Mouse (Mus musculus) hindbrain, embryonic 10.5 days (tissue): Measurements from ENCODE around the gene Adcy2. TPM values are rescaled to one million over a fixed set of nuclear protein-coding genes. Genes with fewer than 3 reads are reported as not detected.

Experiments used
- DNase-seq: peaks from one replicate; pipeline ENCODE4 v3.0.0-alpha.2; 2017; ENCODE audit warnings: low spot score
- H3K27ac ChIP-seq: fragments of 300-500 bp; sonication (generic); 2 replicates; pipeline ENCODE4 v1.5.1; 2016; ENCODE audit warnings: mild to moderate bottlenecking, moderate library complexity
- H3K27me3 ChIP-seq: fragments of 300-500 bp; sonication (generic); 2 replicates; pipeline ENCODE4 v1.6.1; 2016; ENCODE audit warnings: mild to moderate bottlenecking; ENCODE audit not compliant: poor library complexity, insufficient read depth, severe bottlenecking
- H3K36me3 ChIP-seq: fragments of 300-500 bp; sonication (generic); 2 replicates; pipeline ENCODE4 v1.6.1; 2016; ENCODE audit warnings: mild to moderate bottlenecking, moderate library complexity
- H3K4me1 ChIP-seq: fragments of 300-500 bp; sonication (generic); replicated peaks from 2 replicates; pipeline ENCODE4 v1.6.1; 2016; ENCODE audit warnings: mild to moderate bottlenecking
- H3K4me3 ChIP-seq: fragments of 300-500 bp; sonication (generic); 2 replicates; pipeline ENCODE4 v1.5.1; 2016; ENCODE audit warnings: mild to moderate bottlenecking, moderate library complexity
- H3K9me3 ChIP-seq: fragments of 300-500 bp; sonication (generic); 2 replicates; pipeline ENCODE4 v1.6.1; 2016; ENCODE audit warnings: mild to moderate bottlenecking, moderate library complexity
- WGBS: fragments of 180-500 bp; shearing (Covaris S2); methylation state at CpG from one replicate; pipeline ENCODE4 v1.1.7; 2016; 5-methylcytosine and 5-hydroxymethylcytosine counted together
- polyA plus RNA-seq: library from polyadenylated mRNA; unstranded; fragments of >200 nt; fragmentation: Nextera tagmentation; extraction: Ambion mirVana; gene quantifications from 2 replicates; pipeline ENCODE4 v1.2.1, GENCODE M21; 2016

The Adcy2 gene
- polyA plus RNA-seq, 1 experiment from 2014 or later = 1.5 TPM

DNA sequence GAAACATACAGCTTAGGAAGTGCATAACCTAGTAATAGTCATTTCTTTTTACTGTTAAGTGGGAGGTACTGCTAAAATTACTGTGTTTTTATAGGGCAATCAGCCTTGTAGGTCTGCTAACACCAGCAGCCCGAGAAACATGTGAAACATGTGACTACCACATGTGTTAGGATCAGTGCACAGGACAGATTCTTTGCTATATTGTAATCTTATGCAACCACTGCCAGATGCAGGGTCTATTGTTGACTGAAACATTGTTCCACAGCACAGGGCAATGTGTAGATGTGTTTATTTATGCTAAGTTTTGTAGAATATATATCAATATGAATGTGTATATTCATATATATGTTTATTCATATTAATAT, 67.1 kb downstream of the Adcy2 start:
- Histone ChIP-seq H3K4me3 (no peak overlapping the region), H3K27ac (no peak overlapping the region), H3K27me3 (no peaks in the 10 kb centered on the region), H3K9me3 (no peaks in the 10 kb centered on the region), H3K36me3 (no peaks in the 10 kb centered on the region), H3K4me1 (no peaks in the 10 kb centered on the region)
- no peak for DNase-seq
- 70% methylated on average over 1 of the region's 1 CpGs for WGBS

DNA sequence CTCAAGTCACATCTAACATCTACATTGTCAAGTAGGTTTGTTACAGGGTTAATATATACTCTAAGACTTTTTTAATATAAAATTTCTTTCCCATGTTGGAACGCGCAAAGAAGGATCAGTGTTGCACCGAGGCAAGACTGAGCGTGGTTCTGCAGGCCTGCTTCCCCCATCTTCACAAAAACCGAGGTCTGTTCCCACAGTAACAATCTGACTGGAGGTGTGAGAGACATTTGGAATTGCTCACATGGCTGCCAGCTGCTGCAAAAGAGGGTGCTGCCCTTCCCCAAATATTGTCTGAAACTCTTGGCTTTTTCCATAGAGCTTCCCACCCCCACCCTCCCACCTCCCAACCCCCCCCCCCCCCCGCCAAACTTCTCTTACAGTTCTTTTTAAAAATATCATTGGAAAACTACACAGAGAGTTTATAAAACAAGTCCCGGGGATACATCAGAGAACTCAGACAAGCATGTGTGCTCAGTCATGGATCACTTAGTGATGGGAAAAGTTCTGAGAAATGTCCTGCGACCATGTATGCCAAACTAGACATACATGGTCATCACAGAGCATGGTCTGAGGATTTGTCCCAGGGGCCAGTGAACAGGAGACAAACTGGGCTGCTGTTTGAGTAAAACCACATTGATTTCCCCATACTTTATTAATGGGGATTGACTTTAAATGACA, 67.6 kb downstream of the Adcy2 start:
- no peaks in the 10 kb centered on the region for H3K4me1 ChIP-seq
- no peaks in the 10 kb centered on the region for H3K9me3 ChIP-seq
- no peaks in the 10 kb centered on the region for H3K36me3 ChIP-seq
- 88% methylated on average over 8 of the region's 8 CpGs for WGBS
- H3K27ac ChIP-seq = no peak overlapping the region
- DNase-seq = no peak
- no peak overlapping the region for H3K4me3 ChIP-seq
- no peaks in the 10 kb centered on the region for H3K27me3 ChIP-seq

DNA sequence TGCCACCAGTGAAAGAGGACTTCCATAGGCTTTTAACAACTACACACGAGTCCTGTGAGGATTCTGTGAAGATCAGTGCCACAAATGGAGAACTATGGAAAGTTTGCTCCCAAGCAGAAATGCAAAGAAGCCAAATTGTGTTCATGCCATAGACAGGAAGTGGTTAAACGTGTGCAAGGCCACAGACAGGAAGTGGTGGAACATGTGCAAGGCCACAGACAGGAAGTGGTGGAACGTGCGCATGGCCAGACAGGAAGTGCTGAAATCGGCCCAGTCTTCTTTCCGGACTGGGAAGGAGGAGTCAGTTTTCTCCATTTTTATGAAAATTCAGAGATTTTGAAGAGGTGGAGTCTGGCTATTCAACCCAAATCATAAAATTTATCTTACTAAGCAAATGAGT, 70.9 kb downstream of the Adcy2 start:
- H3K4me3 ChIP-seq = no peak overlapping the region
- no peaks in the 10 kb centered on the region for H3K27me3 ChIP-seq
- no peak for DNase-seq
- H3K27ac ChIP-seq = no peak overlapping the region
- peaks cover 4% of the 10 kb centered on the region; the same call in 1 of the 2 replicates for H3K9me3 ChIP-seq
- no peaks in the 10 kb centered on the region for H3K36me3 ChIP-seq
- no peaks in the 10 kb centered on the region for H3K4me1 ChIP-seq
- WGBS = 83% methylated on average over 6 of the region's 6 CpGs

DNA sequence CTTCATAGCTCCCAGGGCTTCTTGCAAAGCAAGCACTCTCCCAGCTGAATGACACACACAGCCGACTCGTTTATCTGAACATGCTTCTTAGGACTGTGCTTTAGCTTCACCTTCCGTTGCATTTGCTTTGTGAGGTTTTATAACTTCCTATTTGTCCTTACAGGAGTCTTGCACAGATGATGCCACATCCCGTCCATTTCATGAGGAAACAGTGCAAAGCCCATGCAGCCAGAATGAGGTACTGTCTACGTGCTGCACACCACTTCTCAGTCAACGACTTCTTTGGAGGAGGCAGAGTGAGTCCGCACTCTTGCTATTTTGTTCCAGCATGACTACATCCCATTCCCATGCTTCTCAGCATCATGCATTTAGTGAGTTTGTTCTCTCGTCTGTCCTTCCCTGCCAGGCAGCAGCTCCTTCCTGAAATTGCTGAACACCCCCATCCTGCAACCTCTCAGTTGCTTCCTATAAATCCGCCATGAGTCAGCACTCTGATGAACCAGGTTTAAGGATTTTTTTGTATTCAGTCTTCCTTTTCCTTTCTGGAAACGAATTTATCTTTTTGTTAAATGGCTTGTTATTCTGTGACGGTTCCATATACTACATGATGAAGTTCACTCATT, 85.6 kb downstream of the Adcy2 start:
- no peaks in the 10 kb centered on the region for H3K27me3 ChIP-seq
- no peaks in the 10 kb centered on the region for H3K36me3 ChIP-seq
- 85% methylated on average over 11 of the region's 11 CpGs for WGBS
- DNase-seq = no peak
- no peaks in the 10 kb centered on the region for H3K9me3 ChIP-seq
- no peak overlapping the region for H3K27ac ChIP-seq
- no peaks in the 10 kb centered on the region for H3K4me1 ChIP-seq
- no peak overlapping the region for H3K4me3 ChIP-seq

DNA sequence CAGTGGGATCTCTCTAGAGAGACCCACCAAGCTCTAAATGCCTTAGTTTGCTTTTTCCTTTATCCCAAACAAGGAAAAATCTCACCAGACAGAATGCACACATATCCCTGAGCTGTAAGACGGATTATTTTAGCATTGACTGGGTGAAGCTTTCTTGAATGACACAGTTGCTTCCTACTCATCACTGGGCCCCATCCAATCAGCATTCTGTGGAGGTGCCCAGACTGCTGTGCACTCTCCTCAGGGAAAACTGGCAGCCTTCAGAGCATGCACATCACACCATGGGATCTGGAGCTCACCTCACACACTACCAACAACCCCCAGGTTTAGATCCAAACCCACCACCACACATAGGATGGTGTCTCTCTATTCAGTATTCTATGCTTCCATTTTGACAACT, 92.7 kb downstream of the Adcy2 start:
- Histone ChIP-seq H3K4me1 (no peaks in the 10 kb centered on the region), H3K27ac (no peak overlapping the region), H3K9me3 (no peaks in the 10 kb centered on the region), H3K4me3 (no peak overlapping the region), H3K36me3 (no peaks in the 10 kb centered on the region), H3K27me3 (no peaks in the 10 kb centered on the region)
- no peak for DNase-seq
- WGBS = 76% methylated on average over 1 of the region's 1 CpGs

DNA sequence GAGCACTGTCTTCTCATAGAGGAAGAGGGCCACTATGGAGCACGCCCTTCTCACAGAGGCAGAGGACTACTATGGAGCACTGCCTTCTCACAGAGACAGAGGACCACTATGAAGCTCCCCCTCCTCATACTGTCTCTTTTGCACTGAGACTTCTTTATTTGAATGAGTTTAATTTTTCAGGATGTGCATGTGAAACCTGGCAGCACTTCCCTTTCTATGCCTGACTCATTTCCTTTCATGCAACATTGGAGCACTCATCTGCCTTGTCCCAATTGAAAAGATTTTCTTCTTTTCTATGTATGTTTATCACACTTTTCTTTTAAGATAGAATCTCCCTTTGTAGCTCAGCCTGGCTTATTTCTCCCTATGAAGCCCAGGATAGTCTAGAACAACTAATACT, 96.6 kb downstream of the Adcy2 start:
- H3K27ac ChIP-seq = no peak overlapping the region
- H3K4me3 ChIP-seq = no peak overlapping the region
- no peaks in the 10 kb centered on the region for H3K9me3 ChIP-seq
- H3K4me1 ChIP-seq = no peaks in the 10 kb centered on the region
- H3K27me3 ChIP-seq = no peaks in the 10 kb centered on the region
- 96% methylated on average over 1 of the region's 1 CpGs for WGBS
- no peak for DNase-seq
- H3K36me3 ChIP-seq = no peaks in the 10 kb centered on the region

DNA sequence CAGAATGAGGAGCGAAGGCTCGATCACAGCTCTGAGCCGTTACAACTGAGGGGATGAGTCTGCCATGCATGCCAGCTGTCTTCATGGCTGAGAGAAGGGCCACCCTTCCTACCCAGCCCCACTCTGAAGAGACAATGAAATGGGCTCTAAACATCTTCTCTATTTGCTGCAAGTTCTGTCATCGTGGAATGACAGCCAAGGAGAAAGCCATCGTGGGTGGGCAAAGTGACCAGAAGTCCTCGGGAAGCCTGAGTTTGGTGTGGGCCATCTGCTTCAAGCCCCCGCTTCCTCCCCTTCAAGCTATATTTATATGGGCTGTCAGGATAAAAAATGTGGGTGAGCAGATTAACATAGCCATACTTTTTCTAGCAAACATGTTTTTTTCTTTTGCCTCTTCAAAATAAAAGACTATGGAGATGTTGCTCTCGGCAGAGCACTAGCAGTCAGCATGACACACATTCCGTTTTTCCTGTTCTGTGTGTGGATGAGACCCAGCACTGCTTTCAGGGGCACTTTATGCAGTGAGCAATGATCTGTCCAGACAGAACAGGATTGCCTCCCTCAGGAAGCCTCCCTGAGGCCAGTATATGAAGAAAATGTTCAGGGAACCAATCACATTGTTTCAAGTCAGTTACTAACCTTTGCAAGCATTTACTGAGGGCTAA, 109.3 kb downstream of the Adcy2 start:
- Histone ChIP-seq H3K27me3 (no peaks in the 10 kb centered on the region), H3K27ac (no peak overlapping the region), H3K36me3 (no peaks in the 10 kb centered on the region), H3K9me3 (no peaks in the 10 kb centered on the region), H3K4me3 (no peak overlapping the region), H3K4me1 (no peaks in the 10 kb centered on the region)
- WGBS = 89% methylated on average over 9 of the region's 9 CpGs
- no peak for DNase-seq

DNA sequence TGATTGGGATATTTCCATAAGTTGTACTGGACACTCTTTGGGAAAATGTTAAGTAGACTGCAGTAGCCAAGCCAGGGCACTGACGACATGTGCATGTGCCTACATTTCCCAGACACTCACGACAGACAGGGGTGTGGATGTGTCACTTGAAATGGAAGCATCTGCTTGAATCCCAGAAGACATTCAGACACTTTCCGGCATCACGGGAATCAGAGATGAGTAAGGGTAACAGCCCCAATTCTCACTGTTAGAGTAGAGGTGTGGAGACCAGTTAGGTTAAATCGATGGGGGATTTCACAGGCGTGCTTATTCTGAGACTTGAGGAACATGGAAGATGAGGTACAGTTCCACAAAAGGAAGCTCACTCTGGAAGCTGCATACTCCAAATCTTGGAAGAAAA, 130.6 kb downstream of the Adcy2 start:
- Histone ChIP-seq H3K36me3 (no peaks in the 10 kb centered on the region), H3K27ac (no peak overlapping the region), H3K27me3 (no peaks in the 10 kb centered on the region), H3K9me3 (no peaks in the 10 kb centered on the region), H3K4me3 (no peak overlapping the region), H3K4me1 (no peaks in the 10 kb centered on the region)
- WGBS = 93% methylated on average over 6 of the region's 6 CpGs
- DNase-seq = no peak

DNA sequence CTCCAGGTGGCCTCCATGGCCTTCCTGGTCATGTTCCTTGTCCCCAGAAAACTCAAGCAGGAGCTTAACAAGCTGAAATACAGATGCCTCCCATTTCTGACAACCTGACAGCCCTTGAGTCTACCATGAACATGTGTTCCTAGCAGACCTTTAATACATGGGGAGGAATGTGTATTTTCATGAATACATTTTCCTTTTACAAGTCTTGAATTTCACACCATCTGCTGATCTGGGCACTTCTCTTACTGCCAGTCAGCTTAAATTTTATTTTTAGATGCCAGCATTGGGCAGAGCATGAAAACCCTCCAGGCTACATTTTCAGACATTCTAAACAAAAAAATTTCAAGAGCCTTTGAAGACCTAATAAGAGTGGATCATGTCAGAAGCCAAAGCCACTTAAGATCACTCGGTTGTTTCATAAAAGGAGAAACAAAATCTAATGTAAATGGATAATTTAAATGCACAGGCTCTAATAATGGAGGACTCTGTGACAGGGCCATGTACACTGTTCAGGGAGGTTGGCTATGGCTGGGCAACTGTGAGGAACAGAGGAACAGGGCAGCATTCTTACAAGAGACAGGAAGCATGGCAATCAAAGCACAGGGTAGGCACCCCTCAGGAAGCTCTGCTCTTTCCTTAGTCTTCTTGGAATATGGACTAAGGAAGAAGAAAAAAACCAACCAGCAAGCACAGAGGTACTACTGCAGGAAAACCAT, 131.2 kb downstream of the Adcy2 start:
- H3K27ac ChIP-seq = no peak overlapping the region
- H3K9me3 ChIP-seq = no peaks in the 10 kb centered on the region
- WGBS = 86% methylated on average over 1 of the region's 1 CpGs
- DNase-seq = no peak
- H3K36me3 ChIP-seq = no peaks in the 10 kb centered on the region
- H3K4me3 ChIP-seq = no peak overlapping the region
- H3K4me1 ChIP-seq = no peaks in the 10 kb centered on the region
- H3K27me3 ChIP-seq = no peaks in the 10 kb centered on the region

DNA sequence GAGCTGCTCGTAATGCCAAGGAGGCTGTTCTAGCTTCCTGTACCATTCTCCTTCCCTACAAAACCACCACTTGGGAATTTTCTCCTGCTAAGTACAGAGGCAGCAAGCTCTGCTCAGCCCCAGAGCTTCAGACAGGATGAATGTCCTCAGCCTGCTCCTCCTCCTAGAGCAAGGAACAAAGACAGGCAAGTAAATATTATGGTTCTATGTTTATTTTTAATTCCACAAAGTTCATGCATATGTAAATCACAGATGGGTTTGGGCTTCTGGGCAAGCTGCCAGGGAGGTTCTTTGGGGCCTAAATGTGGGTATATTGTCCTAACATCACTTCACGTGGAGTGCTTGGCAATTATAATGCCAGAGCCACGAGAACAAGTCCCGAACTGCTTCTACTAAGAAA, 139.3 kb downstream of the Adcy2 start:
- Histone ChIP-seq H3K4me3 (no peak overlapping the region), H3K9me3 (no peaks in the 10 kb centered on the region), H3K27me3 (no peaks in the 10 kb centered on the region), H3K27ac (no peak overlapping the region), H3K4me1 (no peaks in the 10 kb centered on the region), H3K36me3 (no peaks in the 10 kb centered on the region)
- no peak for DNase-seq
- 85% methylated on average over 4 of the region's 4 CpGs for WGBS

DNA sequence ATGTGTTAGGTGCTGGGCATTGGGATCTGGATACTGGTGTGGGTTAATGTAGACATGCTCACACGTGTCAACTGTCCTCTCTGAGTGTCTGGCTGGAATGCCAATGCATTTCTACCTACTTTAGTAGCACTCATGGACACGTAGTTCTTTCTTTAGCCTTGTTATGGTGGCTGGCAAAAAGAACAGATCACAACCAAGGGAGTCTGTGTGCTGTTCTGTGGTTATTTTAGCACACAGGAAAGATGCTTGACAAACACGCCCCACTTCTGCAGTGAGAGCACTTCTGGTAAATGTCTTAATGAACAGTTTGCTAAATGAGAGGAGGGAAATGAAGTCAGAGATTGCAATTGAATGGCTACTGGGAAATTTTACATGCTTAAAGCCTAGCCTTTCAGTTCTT, 151.1 kb downstream of the Adcy2 start:
- no peak overlapping the region for H3K4me3 ChIP-seq
- WGBS = 75% methylated on average over 3 of the region's 3 CpGs
- H3K9me3 ChIP-seq = no peaks in the 10 kb centered on the region
- no peak for DNase-seq
- no peaks in the 10 kb centered on the region for H3K27me3 ChIP-seq
- no peaks in the 10 kb centered on the region for H3K36me3 ChIP-seq
- H3K27ac ChIP-seq = no peak overlapping the region
- no peaks in the 10 kb centered on the region for H3K4me1 ChIP-seq

DNA sequence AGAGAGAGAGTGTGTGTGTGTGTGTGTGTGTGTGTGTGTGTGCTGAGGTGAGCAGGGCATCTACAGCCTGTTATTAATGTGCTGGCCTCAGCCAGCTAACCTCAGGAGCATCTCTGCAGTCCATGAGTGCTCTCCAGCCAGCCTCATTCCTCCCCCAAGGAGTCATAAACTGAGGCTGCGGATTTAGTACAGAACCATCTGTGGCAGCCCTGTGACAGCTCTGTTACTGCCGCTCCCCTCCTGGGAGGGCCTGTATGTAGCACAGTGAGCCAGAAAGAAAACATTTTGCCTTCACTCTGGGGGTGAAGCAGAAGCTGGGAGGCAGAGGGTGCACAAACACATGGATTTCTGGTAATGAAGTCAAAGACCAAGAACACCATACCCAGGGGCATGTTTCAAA, 159.8 kb downstream of the Adcy2 start:
- Histone ChIP-seq H3K27me3 (no peaks in the 10 kb centered on the region), H3K4me1 (no peaks in the 10 kb centered on the region), H3K9me3 (no peaks in the 10 kb centered on the region), H3K36me3 (no peaks in the 10 kb centered on the region), H3K27ac (no peak overlapping the region), H3K4me3 (no peak overlapping the region)
- no peak for DNase-seq
- 66% methylated on average over 2 of the region's 2 CpGs for WGBS

DNA sequence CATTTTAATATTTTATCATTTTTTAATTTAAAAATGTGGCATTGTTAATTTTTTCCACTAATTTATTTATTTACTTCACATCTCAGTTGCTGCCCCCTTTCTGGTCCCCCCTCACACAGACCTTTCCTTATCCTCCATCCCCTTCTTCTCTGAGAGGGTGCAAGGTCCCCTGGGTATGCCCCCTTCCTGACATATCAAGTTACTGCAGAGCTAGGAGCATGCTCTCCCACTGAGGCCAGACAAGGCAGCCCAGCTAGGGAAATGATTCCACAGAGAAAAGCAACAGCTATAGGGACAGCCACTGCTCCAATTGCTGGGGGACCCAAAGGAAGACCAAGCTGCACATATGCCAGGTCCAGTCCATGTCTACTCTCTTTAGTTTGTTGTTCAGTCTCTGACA, 163.2 kb downstream of the Adcy2 start:
- Histone ChIP-seq H3K4me1 (no peaks in the 10 kb centered on the region), H3K4me3 (no peak overlapping the region), H3K9me3 (no peaks in the 10 kb centered on the region), H3K36me3 (no peaks in the 10 kb centered on the region), H3K27me3 (no peaks in the 10 kb centered on the region), H3K27ac (no peak overlapping the region)
- no peak for DNase-seq
